Mouse (Mus musculus): ENCODE results near the gene Kifc3.

- TF ChIP-seq CTCF (IDR thresholded peaks at IDR 0.05; ENCODE audit: low read depth, low read length) = no peak
- no peak for TF ChIP-seq POLR2A (IDR thresholded peaks at IDR 0.05; ENCODE audit: extremely low read depth, insufficient read depth, low read length)
These were observed 20.8 kb downstream of the Kifc3 start for GRCm38 (mm10) chr8:95181850-95182249.

All from liver, adult 2 months (tissue).